Mouse (Mus musculus) limb, embryonic 13.5 days (tissue): ENCODE data around the gene St6gal1. TPM values are rescaled to one million over a fixed set of nuclear protein-coding genes. Genes with fewer than 3 reads are reported as not detected.

Experiments used
- ATAC-seq: fragments of 200-750 bp; cut with Nextera tagmentation; 2 replicates; pipeline ENCODE4 v1.8.0; 2017; ENCODE audit warnings: low read depth, moderate number of reproducible peaks, moderate TSS enrichment; ENCODE audit not compliant: low FRiP score
- H3K27ac ChIP-seq: fragments of 300-500 bp; sonication (generic); 2 replicates; pipeline ENCODE4 v1.5.1; 2015; ENCODE audit warnings: inconsistent platforms, mild to moderate bottlenecking, moderate library complexity
- H3K27me3 ChIP-seq: fragments of 300-500 bp; sonication (generic); 2 replicates; pipeline ENCODE4 v1.6.1; 2015; ENCODE audit warnings: mild to moderate bottlenecking, inconsistent platforms
- H3K36me3 ChIP-seq: fragments of 300-500 bp; sonication (generic); 2 replicates; pipeline ENCODE4 v1.6.1; 2015; ENCODE audit warnings: inconsistent platforms, mild to moderate bottlenecking, moderate library complexity
- H3K4me1 ChIP-seq: fragments of 300-500 bp; sonication (generic); 2 replicates; pipeline ENCODE4 v1.6.1; 2015; ENCODE audit warnings: inconsistent platforms
- H3K4me2 ChIP-seq: fragments of 300-500 bp; sonication (generic); replicated peaks from 2 replicates; pipeline ENCODE4 v1.6.1; 2015; ENCODE audit warnings: inconsistent platforms, mild to moderate bottlenecking, moderate library complexity
- H3K4me3 ChIP-seq: fragments of 300-500 bp; sonication (generic); 2 replicates; pipeline ENCODE4 v1.5.1; 2015; ENCODE audit warnings: moderate library complexity, mild to moderate bottlenecking, inconsistent platforms
- H3K9ac ChIP-seq: fragments of 300-500 bp; sonication (generic); 2 replicates; pipeline ENCODE4 v1.6.1; 2015; ENCODE audit warnings: mild to moderate bottlenecking, inconsistent platforms
- H3K9me3 ChIP-seq: fragments of 300-500 bp; sonication (generic); 2 replicates; pipeline ENCODE4 v1.6.1; 2016; ENCODE audit warnings: inconsistent platforms
- WGBS: fragments of 180-500 bp; shearing (Covaris S2); methylation state at CpG from one replicate; pipeline ENCODE4 v1.1.7; 2015; 5-methylcytosine and 5-hydroxymethylcytosine counted together
- polyA plus RNA-seq: library from polyadenylated mRNA; unstranded; fragments of >200 nt; fragmentation: Nextera tagmentation; extraction: Ambion mirVana; gene quantifications from 2 replicates; pipeline ENCODE4 v1.2.1, GENCODE M21; 2015

Gene St6gal1
- polyA plus RNA-seq, 1 experiment from 2014 or later: 20.6 TPM

DNA sequence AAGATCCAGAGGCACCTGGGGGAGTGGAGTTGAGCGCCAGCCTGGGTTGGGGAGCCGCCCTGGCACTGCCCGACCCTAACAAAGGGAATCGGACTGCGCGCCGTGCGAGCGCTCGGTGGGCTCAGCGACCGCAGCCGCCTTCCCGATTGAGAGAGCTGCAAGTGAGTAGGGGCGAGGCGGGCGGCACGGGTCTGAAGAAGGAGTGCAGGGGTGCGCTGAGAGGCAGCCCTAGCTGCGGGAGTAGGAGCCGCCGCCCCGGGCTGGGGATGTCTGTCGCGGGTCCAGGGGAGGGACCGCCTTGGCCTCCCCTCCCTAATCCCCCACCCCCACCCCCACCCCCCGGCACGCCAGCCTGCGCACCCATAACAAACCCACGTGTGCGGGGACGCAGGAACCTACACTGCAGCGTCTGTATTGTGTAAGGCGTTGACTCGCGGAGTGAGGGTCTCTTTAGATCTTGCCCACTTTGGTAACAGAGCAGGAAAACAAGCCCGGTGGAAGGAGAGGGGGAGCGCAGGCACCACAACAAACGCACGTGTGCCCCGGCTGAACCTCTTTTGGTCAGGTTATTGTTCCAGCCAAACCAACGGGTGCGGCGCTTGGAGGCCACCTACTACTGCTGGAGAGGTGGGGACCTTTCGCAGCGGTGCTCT is 655 bp downstream of the St6gal1 start:
- Histone ChIP-seq H3K4me1 (peaks cover 29% of the 10 kb centered on the region), H3K27me3 (no peaks in the 10 kb centered on the region), H3K36me3 (no peaks in the 10 kb centered on the region), H3K4me3 (peak overlapping the region; percentile 76), H3K27ac (peak overlapping the region; percentile 87), H3K9ac (peak overlapping the region; percentile 95), H3K4me2 (peak overlapping the region; percentile 91), H3K9me3 (no peaks in the 10 kb centered on the region)
- under 1% methylated on average over 46 of the region's 46 CpGs for WGBS
- ATAC-seq: peak; percentile 66

- no peaks in the 10 kb centered on the region for H3K9me3 ChIP-seq
- H3K4me2 ChIP-seq: peak overlapping the region; percentile 91
- ATAC-seq: peak; percentile 37
- peak overlapping the region; percentile 95 for H3K9ac ChIP-seq
- under 1% methylated on average over 28 of the region's 28 CpGs for WGBS
- H3K27me3 ChIP-seq: no peaks in the 10 kb centered on the region
- no peaks in the 10 kb centered on the region for H3K36me3 ChIP-seq
- H3K27ac ChIP-seq: peak overlapping the region; percentile 87
- peaks cover 29% of the 10 kb centered on the region for H3K4me1 ChIP-seq
- H3K4me3 ChIP-seq: peak overlapping the region; percentile 76
These were observed 1.5 kb downstream of the St6gal1 start for GRCm38 (mm10) chr16:23225821-23226600.

DNA sequence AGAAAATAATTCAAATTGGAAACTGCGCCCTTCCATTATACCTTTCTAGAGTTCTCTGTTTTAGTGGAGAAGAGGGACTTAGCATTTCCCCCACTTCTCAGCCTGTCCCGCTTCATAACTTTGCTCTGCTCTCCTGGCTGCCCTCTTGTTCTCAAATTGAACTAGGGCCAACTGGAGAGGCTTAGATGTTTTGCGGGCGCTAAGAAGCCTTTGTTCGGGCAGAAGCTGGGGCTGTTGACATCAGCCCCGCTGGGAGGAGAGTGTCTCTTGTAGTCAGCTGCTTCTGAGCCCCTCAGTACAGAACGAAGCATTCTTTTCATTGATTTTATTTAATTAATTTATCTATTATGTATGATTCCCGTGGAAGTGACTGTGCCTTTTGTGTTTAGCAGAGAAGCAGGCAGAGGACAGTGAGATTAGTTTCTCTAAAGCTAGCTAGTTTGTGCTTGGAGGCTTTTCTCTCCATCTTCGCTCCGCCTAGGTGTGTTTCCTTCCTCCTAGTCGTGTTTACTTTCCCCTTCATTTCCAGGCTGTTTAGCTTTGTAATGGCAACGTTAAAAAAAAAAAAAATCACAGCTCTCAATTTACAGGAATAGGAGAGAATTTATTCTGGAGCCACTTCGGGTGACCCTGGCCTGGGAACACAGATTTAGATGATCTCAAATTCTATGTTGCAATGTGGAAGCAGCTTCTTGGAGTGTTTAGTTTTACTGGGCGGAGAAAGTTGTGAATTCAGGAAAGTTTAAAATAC is 2.2 kb downstream of the St6gal1 start:
- 0 out of 2 replicates have a peak, but pooled peaks have one; percentile 1 for ATAC-seq
- H3K4me3 ChIP-seq: peak overlapping the region; percentile 76
- H3K9me3 ChIP-seq: no peaks in the 10 kb centered on the region
- H3K4me1 ChIP-seq: peaks cover 32% of the 10 kb centered on the region
- H3K9ac ChIP-seq: peak overlapping the region; percentile 95
- H3K27ac ChIP-seq: peak overlapping the region; percentile 87
- H3K4me2 ChIP-seq: peak overlapping the region; percentile 91
- no peaks in the 10 kb centered on the region for H3K27me3 ChIP-seq
- WGBS: 12% methylated on average over 14 of the region's 14 CpGs
- H3K36me3 ChIP-seq: no peaks in the 10 kb centered on the region

GRCm38 (mm10) chr16:23227851-23228250 is 3.3 kb downstream of the St6gal1 start:
- Histone ChIP-seq H3K36me3 (no peaks in the 10 kb centered on the region), H3K9ac (no peak overlapping the region), H3K4me2 (peak overlapping the region; percentile 91), H3K27ac (no peak overlapping the region), H3K4me1 (peaks cover 38% of the 10 kb centered on the region), H3K4me3 (no peak overlapping the region), H3K9me3 (no peaks in the 10 kb centered on the region), H3K27me3 (no peaks in the 10 kb centered on the region)
- 48% methylated on average over 6 of the region's 6 CpGs for WGBS
- no peak for ATAC-seq

- peak overlapping the region; percentile 91 for H3K4me2 ChIP-seq
- H3K9ac ChIP-seq: no peak overlapping the region
- no peaks in the 10 kb centered on the region; the same call in 1 of the 2 replicates for H3K36me3 ChIP-seq
- no peaks in the 10 kb centered on the region for H3K27me3 ChIP-seq
- no peak overlapping the region for H3K4me3 ChIP-seq
- H3K27ac ChIP-seq: no peak overlapping the region
- 35% methylated on average over 3 of the region's 3 CpGs for WGBS
- ATAC-seq: no peak
- peaks cover 38% of the 10 kb centered on the region for H3K4me1 ChIP-seq
- no peaks in the 10 kb centered on the region for H3K9me3 ChIP-seq
These were observed 3.9 kb downstream of the St6gal1 start for GRCm38 (mm10) chr16:23228486-23228885.

GRCm38 (mm10) chr16:23229945-23230344 is 5.4 kb downstream of the St6gal1 start:
- peaks cover 7% of the 10 kb centered on the region for H3K36me3 ChIP-seq
- peaks cover 31% of the 10 kb centered on the region for H3K4me1 ChIP-seq
- no peaks in the 10 kb centered on the region for H3K27me3 ChIP-seq
- H3K4me2 ChIP-seq: no peak overlapping the region
- no peak for ATAC-seq
- WGBS: 64% methylated on average over 3 of the region's 3 CpGs
- H3K4me3 ChIP-seq: no peak overlapping the region
- no peak overlapping the region for H3K9ac ChIP-seq
- H3K27ac ChIP-seq: no peak overlapping the region
- H3K9me3 ChIP-seq: no peaks in the 10 kb centered on the region

DNA sequence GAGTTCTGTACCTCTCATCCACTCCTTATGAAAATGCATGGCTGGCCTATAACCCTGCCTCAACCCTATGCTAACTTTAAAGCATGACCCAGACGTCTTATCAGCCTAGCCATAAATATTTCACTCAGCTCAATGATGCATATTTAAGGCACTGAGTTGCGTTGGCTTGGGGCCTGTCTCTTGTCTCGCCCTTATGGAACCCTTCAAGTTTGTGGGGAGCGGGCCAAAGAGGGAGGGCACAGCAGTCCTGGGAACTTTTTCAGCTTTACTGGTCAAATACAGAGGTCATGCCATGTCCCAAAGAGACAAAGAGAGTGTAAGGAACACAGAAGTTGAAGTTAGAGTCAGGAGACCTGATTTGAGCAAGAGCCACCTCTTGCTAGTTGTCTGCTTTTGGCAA is 6.6 kb downstream of the St6gal1 start:
- H3K36me3 ChIP-seq: peaks cover 7% of the 10 kb centered on the region
- 73% methylated on average over 4 of the region's 4 CpGs for whole genome bisulfite sequencing
- no peak overlapping the region for H3K9ac ChIP-seq
- H3K9me3 ChIP-seq: no peaks in the 10 kb centered on the region
- H3K27ac ChIP-seq: no peak overlapping the region
- H3K4me2 ChIP-seq: no peak overlapping the region
- no peak overlapping the region for H3K4me3 ChIP-seq
- ATAC-seq: no peak
- H3K27me3 ChIP-seq: no peaks in the 10 kb centered on the region
- peaks cover 31% of the 10 kb centered on the region for H3K4me1 ChIP-seq

GRCm38 (mm10) chr16:23232691-23233090 is 8.2 kb downstream of the St6gal1 start:
- no peak overlapping the region for H3K4me3 ChIP-seq
- no peaks in the 10 kb centered on the region for H3K27me3 ChIP-seq
- H3K4me1 ChIP-seq: peaks cover 28% of the 10 kb centered on the region
- H3K36me3 ChIP-seq: peaks cover 7% of the 10 kb centered on the region
- no peaks in the 10 kb centered on the region for H3K9me3 ChIP-seq
- H3K9ac ChIP-seq: no peak overlapping the region; the same call in 1 of the 2 replicates
- no peak for ATAC-seq
- no peak overlapping the region for H3K4me2 ChIP-seq
- peak overlapping the region; percentile 48 for H3K27ac ChIP-seq
- WGBS: 67% methylated on average over 7 of the region's 7 CpGs

DNA sequence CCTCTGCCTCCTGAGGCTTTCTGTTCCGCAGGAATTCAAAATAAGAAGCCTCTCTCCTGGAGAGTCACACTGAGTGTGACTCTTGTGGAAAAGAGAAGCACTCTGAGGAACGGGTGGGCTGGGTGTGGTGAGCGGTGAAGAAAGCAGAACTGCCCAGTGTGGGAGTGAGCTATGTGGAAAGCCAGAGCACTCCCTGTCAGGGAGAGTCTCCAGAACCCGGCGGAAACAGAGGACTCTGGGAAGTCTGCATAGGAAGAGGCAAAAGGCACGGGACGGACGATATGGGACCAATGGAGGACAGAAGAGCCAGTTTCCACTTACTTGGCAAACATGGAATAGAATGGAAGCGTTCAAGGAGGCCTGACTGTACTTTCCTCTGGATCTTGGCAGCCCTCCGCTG is 9.0 kb downstream of the St6gal1 start:
- Histone ChIP-seq H3K9me3 (no peaks in the 10 kb centered on the region), H3K4me2 (no peak overlapping the region), H3K27ac (no peak overlapping the region), H3K27me3 (no peaks in the 10 kb centered on the region), H3K4me1 (peaks cover 25% of the 10 kb centered on the region), H3K4me3 (no peak overlapping the region), H3K36me3 (peaks cover 7% of the 10 kb centered on the region), H3K9ac (no peak overlapping the region)
- ATAC-seq: no peak
- WGBS: 92% methylated on average over 10 of the region's 10 CpGs

DNA sequence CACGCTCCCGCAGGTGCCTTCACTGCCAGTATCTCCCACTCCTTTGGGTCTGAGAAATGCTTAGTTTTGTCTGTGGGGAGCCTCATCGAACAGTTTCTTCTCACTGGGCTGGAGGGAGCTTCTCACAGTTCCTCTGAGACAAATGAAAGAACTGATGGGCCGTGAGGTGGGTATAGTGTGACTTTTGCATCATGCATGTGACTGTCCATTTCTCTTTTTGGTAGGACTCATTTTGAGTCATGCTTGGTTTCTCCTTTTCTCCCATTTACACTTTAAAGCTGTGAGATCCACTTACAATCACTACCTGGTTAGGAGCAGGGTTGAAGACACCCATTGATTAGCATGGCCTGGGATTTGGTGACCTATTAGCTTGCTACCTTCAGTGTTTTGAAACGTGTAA is 10.0 kb downstream of the St6gal1 start:
- Histone ChIP-seq H3K36me3 (peaks cover 7% of the 10 kb centered on the region), H3K4me3 (no peak overlapping the region), H3K27ac (no peak overlapping the region), H3K27me3 (no peaks in the 10 kb centered on the region), H3K4me1 (peaks cover 24% of the 10 kb centered on the region), H3K4me2 (no peak overlapping the region), H3K9ac (no peak overlapping the region), H3K9me3 (no peaks in the 10 kb centered on the region)
- no peak for ATAC-seq
- WGBS: 88% methylated on average over 5 of the region's 5 CpGs

DNA sequence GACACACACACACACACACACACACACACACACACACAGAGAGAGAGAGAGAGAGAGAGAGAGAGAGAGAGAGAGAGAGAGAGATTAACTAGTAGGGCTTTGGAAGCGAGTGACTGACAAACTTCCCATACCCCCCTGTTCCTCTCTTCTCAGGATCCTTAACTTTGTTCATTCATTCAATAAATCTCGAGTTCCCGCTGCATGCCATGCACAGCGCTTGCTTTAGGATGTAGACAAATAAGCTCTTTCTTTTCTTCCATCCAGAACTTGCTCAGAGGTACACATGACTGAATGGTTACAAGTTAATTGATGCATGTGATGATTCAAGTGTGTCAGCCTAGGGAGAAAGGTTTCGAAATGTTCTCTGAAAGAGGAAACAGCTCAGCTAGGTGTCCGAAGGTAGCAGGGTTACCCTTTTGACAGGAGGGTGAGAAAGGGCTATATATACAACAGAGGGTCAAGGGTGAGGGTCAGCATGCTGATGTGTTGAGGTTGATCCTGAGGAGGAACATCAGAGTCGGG is 10.7 kb downstream of the St6gal1 start:
- Histone ChIP-seq H3K4me1 (peaks cover 31% of the 10 kb centered on the region), H3K27ac (no peak overlapping the region), H3K4me3 (no peak overlapping the region), H3K27me3 (no peaks in the 10 kb centered on the region), H3K9me3 (no peaks in the 10 kb centered on the region), H3K4me2 (no peak overlapping the region), H3K36me3 (peaks cover 7% of the 10 kb centered on the region), H3K9ac (no peak overlapping the region)
- 76% methylated on average over 7 of the region's 7 CpGs for WGBS
- no peak for ATAC-seq

- 65% methylated on average over 6 of the region's 6 CpGs for WGBS
- H3K27me3 ChIP-seq: no peaks in the 10 kb centered on the region
- H3K36me3 ChIP-seq: peaks cover 9% of the 10 kb centered on the region
- no peaks in the 10 kb centered on the region for H3K9me3 ChIP-seq
- no peak overlapping the region for H3K9ac ChIP-seq
- H3K4me2 ChIP-seq: no peak overlapping the region
- H3K4me3 ChIP-seq: no peak overlapping the region
- ATAC-seq: no peak
- H3K4me1 ChIP-seq: peaks cover 31% of the 10 kb centered on the region
- H3K27ac ChIP-seq: 0 out of 2 replicates have a peak overlapping the region, but pooled peaks have one; percentile 29
These were observed 15.0 kb downstream of the St6gal1 start for GRCm38 (mm10) chr16:23239583-23239982.
